Mouse (Mus musculus) bone marrow, adult 2 months (tissue): Measurements from ENCODE around the gene Gnmt.

ENCODE experiments used
- CTCF ChIP-seq: fragments of 200-500 bp; IDR thresholded peaks from 2 replicates; pipeline ENCODE4 v1.5.1; 2011; ENCODE audit warnings: low read length, control low read depth; ENCODE audit not compliant: control insufficient read depth, insufficient read depth
- POLR2A ChIP-seq: fragments of 200-500 bp; IDR thresholded peaks from 2 replicates; pipeline ENCODE4 v1.6.1; 2011; ENCODE audit warnings: low read depth, mild to moderate bottlenecking, control low read depth, low read length, borderline replicate concordance; ENCODE audit not compliant: control insufficient read depth

- no peak for TF ChIP-seq CTCF
- TF ChIP-seq POLR2A = no peak
Observed at GRCm38 (mm10) chr17:46699912-46700311, 29.1 kb downstream of the Gnmt start.
